Comparison of ENCODE assay signal across 22 mouse cellular contexts in genomic region chr19:18959862-18960261, GRCm38 (mm10).
DNase-seq lines count a peak whose midpoint lies in the region; ATAC-seq lines count a peak whose summit lies in the region.
"Had no signal": no experiment of that assay in that cellular context is flagged by ENCODE, and none has a peak within 500 bp of the region (broad histone marks: within the 10 kb centered on the region; RNA-seq: fewer than 3 reads in every experiment).

No protein-coding gene starts in this region.

- DNase-seq in forebrain, embryonic 11.5 days (ENCODE audit: low spot score): no peak
- no peak for DNase-seq in forebrain, embryonic 10.5 days (ENCODE audit: extremely low spot score, low spot score)
- peak; percentile 33 for DNase-seq in right cerebral cortex, adult 18-20 months
- no peak for DNase-seq in right cerebral cortex, postnatal 4 days
- peak; percentile 49 for DNase-seq in retina, postnatal 1 day
- DNase-seq in heart, postnatal 4 days: no peak
- DNase-seq in heart, adult 11 months: no peak
- DNase-seq: adrenal gland, postnatal 10 days; cerebellum, adult 11 months; cerebellum, postnatal 14 days; gastrocnemius, adult 2 months; kidney, adult 2 months; kidney, postnatal 14 days; left cerebral cortex, postnatal 4 days; liver had no signal

- H3K27ac ChIP-seq in forebrain, embryonic 11.5 days (ENCODE audit: low read depth, low read length): no peak overlapping the region
- H3K27ac ChIP-seq in forebrain, embryonic 10.5 days: no peak overlapping the region
- 0 out of 2 replicates have a peak overlapping the region, but pooled peaks have one; percentile 20 for H3K27ac ChIP-seq in midbrain, embryonic 12.5 days (replicated peaks)
- H3K27ac ChIP-seq: embryonic facial prominence, embryonic 15.5 days; gastrocnemius, adult 2 months; neural tube, embryonic 13.5 days; stomach, postnatal 0 days had no signal

- no peak overlapping the region for H3K4me3 ChIP-seq in forebrain, embryonic 11.5 days (ENCODE audit: low read depth, low read length)
- H3K4me3 ChIP-seq in forebrain, embryonic 10.5 days: no peak overlapping the region
- no peak overlapping the region for H3K4me3 ChIP-seq in midbrain, embryonic 12.5 days
- H3K4me3 ChIP-seq: embryonic facial prominence, embryonic 15.5 days; gastrocnemius, adult 2 months; neural tube, embryonic 13.5 days had no signal

- 4% methylated on average over 3 of the region's 3 CpGs for WGBS in forebrain, embryonic 11.5 days
- WGBS in forebrain, embryonic 10.5 days: 9% methylated on average over 3 of the region's 3 CpGs
- WGBS in midbrain, embryonic 12.5 days: 17% methylated on average over 3 of the region's 3 CpGs

- H3K4me1 ChIP-seq in forebrain, embryonic 11.5 days (replicated peaks; ENCODE audit: control insufficient read depth, insufficient read depth, low read length): no peaks in the 10 kb centered on the region
- H3K4me1 ChIP-seq in forebrain, embryonic 10.5 days: peaks cover 9% of the 10 kb centered on the region
- peaks cover 7% of the 10 kb centered on the region for H3K4me1 ChIP-seq in midbrain, embryonic 12.5 days
- H3K4me1 ChIP-seq: embryonic facial prominence, embryonic 15.5 days; neural tube, embryonic 13.5 days had no signal

- no peaks in the 10 kb centered on the region for H3K27me3 ChIP-seq in forebrain, embryonic 11.5 days (ENCODE audit: control insufficient read depth, insufficient read depth, low read length)
- no peaks in the 10 kb centered on the region for H3K27me3 ChIP-seq in forebrain, embryonic 10.5 days (ENCODE audit: poor library complexity, severe bottlenecking)
- no peaks in the 10 kb centered on the region for H3K27me3 ChIP-seq in midbrain, embryonic 12.5 days
- H3K27me3 ChIP-seq: embryonic facial prominence, embryonic 15.5 days; neural tube, embryonic 13.5 days had no signal

- no peaks in the 10 kb centered on the region for H3K36me3 ChIP-seq in forebrain, embryonic 11.5 days (ENCODE audit: control insufficient read depth, insufficient read depth, low read length)
- no peaks in the 10 kb centered on the region for H3K36me3 ChIP-seq in forebrain, embryonic 10.5 days (replicated peaks)
- H3K36me3 ChIP-seq in midbrain, embryonic 12.5 days: 0 out of 2 replicates have a peak, but pooled peaks cover 3% of the 10 kb centered on the region
- H3K36me3 ChIP-seq: embryonic facial prominence, embryonic 15.5 days; neural tube, embryonic 13.5 days had no signal

- ATAC-seq in forebrain, embryonic 11.5 days (replicated peaks; ENCODE audit: low FRiP score): peak; percentile 33; the same call in 1 of the 2 replicates
- peak; percentile 41 for ATAC-seq in midbrain, embryonic 12.5 days (ENCODE audit: low FRiP score, low read depth)
- ATAC-seq: activated CD4-positive, CD25-positive, alpha-beta regulatory T cell, adult 4 months; CD4-positive, CD25-positive, alpha-beta regulatory T cell, adult 4 months; lung, postnatal 0 days had no signal

- H3K9ac ChIP-seq in forebrain, embryonic 11.5 days (ENCODE audit: low read length): no peak overlapping the region
- no peak overlapping the region for H3K9ac ChIP-seq in midbrain, embryonic 12.5 days (replicated peaks)
- H3K9ac ChIP-seq: embryonic facial prominence, embryonic 15.5 days; neural tube, embryonic 13.5 days had no signal

- H3K9me3 ChIP-seq in forebrain, embryonic 11.5 days (ENCODE audit: control insufficient read depth, low read length): no peaks in the 10 kb centered on the region
- H3K9me3 ChIP-seq in forebrain, embryonic 10.5 days: no peaks in the 10 kb centered on the region
- H3K9me3 ChIP-seq in midbrain, embryonic 12.5 days: no peaks in the 10 kb centered on the region
- H3K9me3 ChIP-seq: embryonic facial prominence, embryonic 15.5 days; neural tube, embryonic 13.5 days had no signal

- no peak overlapping the region for H3K4me2 ChIP-seq in forebrain, embryonic 11.5 days (ENCODE audit: low read depth, low read length, severe bottlenecking)
- no peak overlapping the region for H3K4me2 ChIP-seq in midbrain, embryonic 12.5 days (replicated peaks)
- H3K4me2 ChIP-seq: embryonic facial prominence, embryonic 15.5 days; neural tube, embryonic 13.5 days had no signal

Comparison
In these comparisons a context has a peak if more than half of its experiments do, and no peak if none do; other contexts are left out.
1. DNase-seq: peak in right cerebral cortex, adult 18-20 months (single experiment) and retina, postnatal 1 day (single experiment); none in forebrain, embryonic 11.5 days (single experiment), forebrain, embryonic 10.5 days (single experiment), right cerebral cortex, postnatal 4 days (single experiment), heart, postnatal 4 days (single experiment) and heart, adult 11 months (single experiment).